Mouse (Mus musculus) fibroblast of lung, adult 2 months (primary cell): Measurements from ENCODE around the gene Apbb2.

Source experiments
- DNase-seq: peaks from one replicate; pipeline ENCODE4 v3.0.0-alpha.2; 2011; ENCODE audit warnings: low read depth

The Apbb2 gene

DNA sequence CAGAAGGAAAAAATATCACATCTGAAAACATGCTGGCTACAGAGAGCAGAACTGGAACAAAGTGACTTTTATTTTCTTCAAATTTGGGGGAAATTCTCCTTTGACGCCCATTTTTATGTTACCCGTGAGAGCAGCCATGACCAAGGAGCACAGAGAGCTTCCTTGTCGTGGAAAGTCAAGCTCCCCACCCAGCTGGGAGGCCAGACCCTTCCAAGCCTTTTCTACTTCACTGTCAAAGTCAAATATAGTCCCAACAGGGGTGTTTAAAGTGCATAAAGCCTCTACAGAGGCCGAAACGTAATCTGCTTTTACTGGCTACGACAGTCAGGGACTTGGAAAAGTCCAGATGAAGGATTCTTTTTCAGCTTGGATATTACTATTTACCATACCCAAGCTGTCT, 101.1 kb downstream of the Apbb2 start:
- DNase-seq = no peak

- DNase-seq = no peak
Observed at GRCm38 (mm10) chr5:66516311-66516710, 102.3 kb downstream of the Apbb2 start.

GRCm38 (mm10) chr5:66515271-66515670, 103.3 kb downstream of the Apbb2 start:
- no peak for DNase-seq

GRCm38 (mm10) chr5:66514659-66515058, 103.9 kb downstream of the Apbb2 start:
- DNase-seq = no peak

- DNase-seq = no peak
Observed at GRCm38 (mm10) chr5:66513412-66513811, 105.2 kb downstream of the Apbb2 start.

GRCm38 (mm10) chr5:66512519-66512918, 106.1 kb downstream of the Apbb2 start:
- no peak for DNase-seq

GRCm38 (mm10) chr5:66510716-66511115, 107.9 kb downstream of the Apbb2 start:
- no peak for DNase-seq

- no peak for DNase-seq
Observed at GRCm38 (mm10) chr5:66509151-66509550, 109.4 kb downstream of the Apbb2 start.

- no peak for DNase-seq
Observed at GRCm38 (mm10) chr5:66505578-66505977, 113.0 kb downstream of the Apbb2 start.

DNA sequence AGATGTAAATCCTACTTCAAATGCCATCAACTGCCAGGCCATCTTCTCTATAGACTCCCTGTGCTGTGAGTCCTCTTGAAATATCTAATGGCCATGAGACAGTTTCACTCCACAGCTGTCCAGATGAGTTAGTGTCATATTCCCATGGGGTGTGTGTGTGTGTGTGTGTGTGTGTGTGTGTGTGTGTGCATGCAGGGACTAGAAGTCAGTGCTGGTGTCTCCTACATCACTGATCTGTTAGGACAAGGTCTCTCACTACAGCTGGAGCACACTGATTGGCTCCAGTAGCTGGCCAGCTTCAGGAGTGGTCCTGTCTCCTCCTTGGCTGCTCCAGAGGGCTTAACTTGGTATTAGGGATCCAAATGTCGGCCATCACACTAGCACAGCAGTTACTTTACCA, 113.5 kb downstream of the Apbb2 start:
- DNase-seq = no peak

DNA sequence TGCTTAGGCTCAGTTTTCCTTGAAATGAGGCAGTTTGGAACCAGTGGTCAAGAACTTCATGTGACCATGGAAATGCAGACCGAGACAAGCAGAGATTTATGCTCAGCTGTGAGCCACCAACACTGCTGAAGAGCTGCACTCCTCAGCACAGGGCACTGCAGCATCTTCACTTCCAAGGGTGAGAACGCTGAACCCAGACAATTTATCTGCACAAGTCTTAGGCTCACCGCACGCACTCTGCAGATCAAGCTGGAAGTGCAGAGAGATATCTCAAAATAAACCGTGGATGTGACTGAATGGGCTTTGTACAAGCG, 114.2 kb downstream of the Apbb2 start:
- DNase-seq = no peak

DNA sequence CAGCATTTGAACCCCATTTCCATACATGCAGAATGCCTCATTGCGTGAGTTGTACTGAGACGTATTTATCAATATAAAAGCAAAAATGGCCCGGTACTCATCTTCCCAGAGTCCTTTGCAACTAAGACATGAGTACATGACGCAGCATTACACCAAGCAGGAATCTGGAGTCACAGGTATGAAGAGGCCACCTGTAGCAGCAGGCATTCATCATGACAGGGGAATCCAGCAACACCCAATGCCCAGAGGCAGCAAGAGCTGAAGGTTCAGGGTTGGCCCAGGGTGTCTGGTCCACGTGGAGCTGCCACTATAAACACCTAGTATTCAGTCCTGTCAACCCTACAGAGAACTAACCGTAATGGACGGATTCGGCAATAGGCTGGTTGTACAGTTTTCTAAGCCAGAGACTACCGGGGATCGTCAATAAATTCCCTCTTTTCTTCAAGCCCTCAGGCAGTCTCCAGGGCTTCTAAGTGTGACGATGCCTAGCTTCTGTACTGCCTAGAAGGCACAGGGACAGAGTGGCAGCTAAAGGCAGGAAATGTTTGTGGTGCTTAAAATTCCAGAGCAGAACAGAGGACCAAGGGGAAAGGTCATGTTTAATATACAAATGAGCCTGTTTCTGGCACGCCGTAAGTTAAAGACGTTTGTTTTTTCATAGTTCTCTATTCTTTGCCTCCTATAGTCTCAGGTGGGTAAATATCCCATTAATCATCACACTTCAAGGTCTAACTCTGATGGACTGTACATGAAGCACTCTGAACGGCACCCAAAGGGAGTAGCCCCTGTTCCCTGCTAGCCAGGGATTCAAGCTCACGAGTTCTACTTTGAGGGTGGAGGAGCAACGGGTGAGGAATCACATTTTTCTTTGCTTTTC, 114.8 kb downstream of the Apbb2 start:
- DNase-seq = no peak

- DNase-seq = no peak
Observed at GRCm38 (mm10) chr5:66503033-66503432, 115.6 kb downstream of the Apbb2 start.

GRCm38 (mm10) chr5:66499621-66500020, 119.0 kb downstream of the Apbb2 start:
- DNase-seq = no peak

DNA sequence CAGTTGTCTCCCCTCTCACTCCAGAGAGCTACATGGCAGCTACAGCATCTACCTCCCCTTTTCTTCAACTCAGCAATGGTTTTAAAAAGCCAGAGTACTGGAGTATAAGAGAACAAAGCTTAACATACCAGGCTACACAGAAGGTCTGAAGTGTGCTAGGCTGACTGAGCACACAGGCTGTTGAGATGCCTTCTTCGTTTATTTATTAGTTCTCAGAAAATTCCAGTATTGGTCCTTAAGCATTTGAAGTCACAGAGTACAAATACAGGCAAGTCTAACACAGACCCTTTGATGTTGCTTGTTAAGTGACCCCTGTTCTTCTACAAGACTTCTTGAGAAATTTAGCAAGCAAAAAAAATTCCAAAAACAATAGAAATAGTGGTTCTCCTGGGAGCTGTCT, 120.4 kb downstream of the Apbb2 start:
- no peak for DNase-seq

DNA sequence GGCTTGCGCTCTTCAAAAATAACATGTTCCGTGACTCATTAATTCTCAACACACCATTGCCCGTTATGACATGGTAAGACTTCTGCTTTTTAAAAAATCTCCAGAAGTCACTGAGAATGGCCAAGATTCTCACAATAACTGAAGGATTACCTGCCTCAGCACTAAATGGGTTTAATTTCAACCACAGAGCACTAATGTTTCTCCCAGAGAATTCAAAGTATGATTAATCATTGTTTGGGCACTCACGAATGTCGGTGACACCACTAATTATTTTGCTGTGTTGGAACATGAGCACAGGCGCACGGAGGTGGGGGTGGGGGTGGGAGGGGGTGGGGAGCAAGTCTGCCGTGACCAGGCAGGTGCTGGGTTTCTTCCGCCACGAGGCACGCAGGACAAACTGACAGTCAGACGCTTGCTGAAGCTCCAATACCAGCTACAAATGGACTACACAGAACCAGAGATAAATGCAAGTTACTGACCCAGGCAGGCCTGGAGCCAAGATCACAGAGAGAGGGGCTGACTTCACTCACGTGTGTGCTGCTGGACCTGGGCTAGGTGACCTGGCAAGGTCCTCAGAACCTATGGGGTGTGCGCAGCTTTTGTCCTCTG, 121.0 kb downstream of the Apbb2 start:
- no peak for DNase-seq

GRCm38 (mm10) chr5:66496881-66497360, 121.7 kb downstream of the Apbb2 start:
- DNase-seq = peak; percentile 51

GRCm38 (mm10) chr5:66494651-66495050, 123.9 kb downstream of the Apbb2 start:
- no peak for DNase-seq

- no peak for DNase-seq
Observed at GRCm38 (mm10) chr5:66492563-66492960, 126.0 kb downstream of the Apbb2 start.

- no peak for DNase-seq
Observed at GRCm38 (mm10) chr5:66491907-66492562, 126.5 kb downstream of the Apbb2 start.

DNA sequence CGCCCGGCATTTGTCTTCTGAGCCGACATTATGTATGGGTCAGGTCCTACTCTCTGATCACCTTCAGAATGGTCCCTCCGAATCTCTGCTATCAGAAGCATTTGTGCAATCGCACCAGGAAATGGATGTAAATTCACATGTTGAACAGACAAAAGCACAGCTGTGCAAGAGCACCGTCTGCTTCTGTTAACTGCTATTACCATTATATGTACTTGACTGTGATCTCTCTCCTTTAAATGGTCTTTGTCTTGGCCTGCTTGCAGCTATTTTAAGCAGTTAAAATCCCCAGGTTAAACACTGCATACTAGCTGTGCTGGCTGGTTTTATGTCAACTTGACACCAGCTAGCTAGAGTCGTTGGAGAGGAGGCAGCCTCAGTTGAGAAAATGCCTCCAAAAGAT, 132.6 kb downstream of the Apbb2 start:
- DNase-seq = no peak

- DNase-seq = no peak
Observed at GRCm38 (mm10) chr5:66476266-66476665, 142.3 kb downstream of the Apbb2 start.

DNA sequence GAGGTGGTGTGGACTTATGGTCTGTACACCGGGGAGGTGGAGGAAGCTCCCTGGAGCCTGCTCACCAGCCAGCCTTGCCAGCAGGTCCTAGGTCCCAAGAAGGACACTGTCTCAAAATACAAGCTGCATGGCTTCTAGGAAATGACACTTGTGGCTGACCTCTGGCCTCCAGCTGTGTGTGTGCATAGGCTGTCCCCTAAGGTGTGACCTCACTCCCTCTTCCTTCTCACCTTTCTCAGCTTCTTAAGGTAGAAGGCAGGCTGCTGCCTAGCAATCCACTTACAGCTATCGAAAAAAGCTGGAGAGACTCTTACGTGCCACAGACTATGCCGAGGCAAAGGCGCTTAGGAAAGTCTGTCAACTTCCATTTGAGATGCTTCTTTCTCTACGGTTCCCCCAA, 142.8 kb downstream of the Apbb2 start:
- DNase-seq = no peak
